Mouse (Mus musculus) heart, postnatal 0 days (tissue): ENCODE results near the gene Cdc14a. TPM values are rescaled to one million over a fixed set of nuclear protein-coding genes. Genes with fewer than 3 reads are reported as not detected.
A peak's percentile ranks its signal among the peaks of the same experiment; 100 is the strongest.

Source experiments
- ATAC-seq: fragments of 200-750 bp; cut with Nextera tagmentation; 2 replicates; pipeline ENCODE4 v1.8.0; 2017; ENCODE audit warnings: low read depth, moderate number of reproducible peaks, moderate library complexity; ENCODE audit not compliant: insufficient read depth
- DNase-seq: peaks from one replicate; pipeline ENCODE4 v3.0.0-alpha.2; 2016; ENCODE audit warnings: low spot score
- H3K27ac ChIP-seq: fragments of 300-500 bp; sonication (generic); 2 replicates; pipeline ENCODE4 v1.5.1; 2014; ENCODE audit warnings: low read depth, mild to moderate bottlenecking
- H3K27me3 ChIP-seq: fragments of 300-500 bp; sonication (generic); 2 replicates; pipeline ENCODE4 v1.6.1; 2014; ENCODE audit warnings: low read length, mixed read lengths; ENCODE audit not compliant: control insufficient read depth, insufficient read depth
- H3K36me3 ChIP-seq: fragments of 300-500 bp; sonication (generic); replicated peaks from 2 replicates; pipeline ENCODE4 v1.6.1; 2014; ENCODE audit warnings: low read length, mixed read lengths; ENCODE audit not compliant: control insufficient read depth, insufficient read depth
- H3K4me1 ChIP-seq: fragments of 300-500 bp; sonication (generic); 2 replicates; pipeline ENCODE4 v1.6.1; 2014; ENCODE audit warnings: antibody characterized with exemption; ENCODE audit not compliant: control insufficient read depth, insufficient read depth
- H3K4me2 ChIP-seq: fragments of 300-500 bp; sonication (generic); 2 replicates; pipeline ENCODE4 v1.6.1; 2014; ENCODE audit warnings: low read depth, mild to moderate bottlenecking, low read length, moderate library complexity
- H3K4me3 ChIP-seq: fragments of 300-500 bp; sonication (generic); 2 replicates; pipeline ENCODE4 v1.5.1; 2014; ENCODE audit warnings: low read depth, low read length
- H3K9ac ChIP-seq: fragments of 300-500 bp; sonication (generic); replicated peaks from 2 replicates; pipeline ENCODE4 v1.6.1; 2014; ENCODE audit warnings: low read depth, low read length, mixed read lengths
- H3K9me3 ChIP-seq: fragments of 300-500 bp; sonication (generic); replicated peaks from 2 replicates; pipeline ENCODE4 v1.6.1; 2016; ENCODE audit warnings: low read length; ENCODE audit not compliant: control insufficient read depth
- CTCF ChIP-seq: IDR thresholded peaks from 2 replicates; pipeline ENCODE4 v1.5.1; 2016; ENCODE audit warnings: antibody characterized with exemption, control low read depth, low read depth
- EP300 ChIP-seq: IDR thresholded peaks from 2 replicates; pipeline ENCODE4 v1.6.1; 2016; ENCODE audit warnings: antibody characterized with exemption, low read depth
- WGBS: fragments of 180-500 bp; shearing (Covaris S2); extraction: QIAGEN DNeasy Blood & Tissue Kit; methylation state at CpG from one replicate; pipeline ENCODE4 v1.1.7; 2014; 5-methylcytosine and 5-hydroxymethylcytosine counted together
- polyA plus RNA-seq: library from polyadenylated mRNA; unstranded; fragments of >200 nt; fragmentation: Nextera tagmentation; extraction: Ambion mirVana; gene quantifications from 2 replicates; pipeline ENCODE4 v1.2.1, GENCODE M21; 2015
- total RNA-seq: library from RNA; depleted of rRNA; stranded (reverse); fragments of >200 nt; gene quantifications from 2 replicates; pipeline ENCODE4 v1.2.3, GENCODE M21; 2014; ENCODE audit warnings: low replicate concordance

The Cdc14a gene
- total and polyA plus RNA-seq, 2 experiments from 2014 or later: 2.5 to 6.1 TPM

DNA sequence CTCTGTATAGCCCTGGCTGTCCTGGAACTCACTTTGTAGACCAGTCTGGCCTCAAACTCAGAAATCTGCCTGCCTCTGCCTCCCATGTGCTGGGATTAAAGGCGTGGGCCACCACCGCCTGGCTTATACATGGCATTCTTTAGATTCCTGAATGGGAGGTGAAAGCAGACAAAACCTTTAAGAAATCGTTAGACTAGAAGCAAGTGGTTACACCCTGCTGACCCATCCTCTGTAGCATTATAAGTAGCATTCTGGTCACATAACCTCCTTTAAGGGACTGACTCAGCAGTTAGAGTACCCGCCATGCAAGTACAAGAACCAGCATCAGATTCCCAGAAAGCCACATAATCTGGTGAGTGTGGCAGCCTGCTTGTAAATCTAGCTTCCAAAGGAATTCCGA, 81.6 kb downstream of the Cdc14a start:
- no peak for DNase-seq
- no peak overlapping the region for H3K9ac ChIP-seq
- no peaks in the 10 kb centered on the region for H3K9me3 ChIP-seq
- ATAC-seq: no peak
- TF ChIP-seq EP300 (no peak), CTCF (no peak)
- H3K4me2 ChIP-seq: no peak overlapping the region
- no peak overlapping the region for H3K27ac ChIP-seq
- no peaks in the 10 kb centered on the region for H3K36me3 ChIP-seq
- no peaks in the 10 kb centered on the region for H3K27me3 ChIP-seq
- WGBS: 83% methylated on average over 5 of the region's 5 CpGs
- no peak overlapping the region for H3K4me3 ChIP-seq
- no peaks in the 10 kb centered on the region for H3K4me1 ChIP-seq

DNA sequence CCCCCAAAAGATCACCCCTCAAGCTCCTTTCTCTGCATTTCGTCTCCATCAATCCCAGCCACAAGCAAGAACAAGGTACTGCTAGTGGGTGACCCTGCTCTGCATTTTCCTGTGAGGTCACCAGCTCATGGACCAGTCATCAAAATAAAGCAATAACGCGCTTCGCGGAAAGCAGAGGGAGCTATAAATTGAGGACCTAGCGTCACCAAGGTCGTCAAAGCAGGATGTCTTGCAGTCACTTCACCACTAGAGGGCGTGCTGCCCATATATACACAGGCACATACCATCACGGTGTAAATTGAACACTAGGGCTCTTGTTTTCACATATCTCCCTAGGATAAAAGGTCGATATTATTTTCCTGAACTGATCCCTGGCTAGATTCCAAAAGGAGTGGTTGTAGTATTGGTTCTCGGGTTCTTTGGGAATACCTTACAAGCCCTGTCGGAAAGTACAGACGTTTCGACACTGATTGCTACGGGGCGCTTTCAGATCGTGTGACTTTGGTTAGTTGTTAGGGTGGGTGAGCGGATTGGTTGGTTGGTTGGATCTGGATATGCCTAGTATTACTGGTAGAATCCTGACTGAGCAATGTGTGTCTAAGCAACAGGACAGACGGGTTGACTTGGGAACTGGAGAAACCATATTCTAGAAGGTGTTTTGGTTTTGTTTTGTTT, 82.7 kb downstream of the Cdc14a start:
- H3K9ac ChIP-seq: no peak overlapping the region
- H3K4me2 ChIP-seq: peak overlapping the region; percentile 28; the same call in 1 of the 2 replicates
- H3K4me3 ChIP-seq: peak overlapping the region; percentile 21; the same call in 1 of the 2 replicates
- no peaks in the 10 kb centered on the region for H3K4me1 ChIP-seq
- H3K27ac ChIP-seq: no peak overlapping the region
- no peaks in the 10 kb centered on the region for H3K9me3 ChIP-seq
- TF ChIP-seq EP300 (no peak), CTCF (peak; percentile 98)
- no peaks in the 10 kb centered on the region for H3K27me3 ChIP-seq
- DNase-seq (peak; percentile 76), ATAC-seq (peak; percentile 81)
- no peaks in the 10 kb centered on the region for H3K36me3 ChIP-seq
- WGBS: 42% methylated on average over 19 of the region's 19 CpGs

DNA sequence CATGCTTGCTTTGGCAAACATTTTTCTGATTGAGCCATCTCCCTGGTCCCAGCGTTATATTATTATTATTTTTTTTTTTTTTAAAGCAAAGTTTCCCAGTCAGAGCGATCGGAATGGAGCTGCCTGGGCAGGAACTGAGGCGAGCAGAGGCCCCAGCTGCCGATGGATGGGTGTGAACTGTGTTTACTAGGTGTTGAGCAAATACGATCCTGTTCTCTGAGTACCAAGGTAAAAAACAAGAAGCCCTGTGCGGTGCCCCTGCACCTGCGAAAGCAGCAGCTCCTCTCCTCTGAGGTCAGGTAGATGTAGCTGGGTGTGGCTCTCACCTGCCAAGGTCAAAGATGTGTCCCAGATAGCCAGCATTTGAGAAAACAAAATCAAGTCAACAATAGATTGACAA, 83.6 kb downstream of the Cdc14a start:
- 91% methylated on average over 8 of the region's 8 CpGs for WGBS
- no peak for ATAC-seq
- no peak overlapping the region for H3K4me3 ChIP-seq
- TF ChIP-seq CTCF: no peak
- no peak for TF ChIP-seq EP300
- H3K9ac ChIP-seq: no peak overlapping the region
- H3K4me1 ChIP-seq: no peaks in the 10 kb centered on the region
- no peaks in the 10 kb centered on the region for H3K9me3 ChIP-seq
- no peak overlapping the region for H3K4me2 ChIP-seq
- no peak for DNase-seq
- H3K27ac ChIP-seq: no peak overlapping the region
- no peaks in the 10 kb centered on the region for H3K36me3 ChIP-seq
- H3K27me3 ChIP-seq: no peaks in the 10 kb centered on the region

DNA sequence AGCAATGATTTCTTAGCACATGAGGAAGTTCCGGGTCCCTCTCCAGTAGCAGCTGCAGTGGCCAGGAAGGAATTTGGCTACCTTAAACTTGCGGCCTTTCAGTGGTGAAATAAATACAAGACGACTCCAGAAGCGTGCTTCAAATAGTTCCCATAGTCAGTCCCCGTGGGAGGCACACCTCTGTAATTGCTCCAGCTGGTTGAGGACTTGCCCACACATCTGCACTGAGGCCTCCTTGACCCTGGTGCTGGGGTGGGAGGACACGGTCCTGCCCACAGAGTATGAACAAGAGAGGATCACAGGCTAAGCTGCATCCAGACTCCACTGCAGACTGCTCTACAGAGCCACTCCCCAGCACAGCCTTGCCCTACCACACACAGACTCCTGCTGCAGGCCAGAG, 85.2 kb downstream of the Cdc14a start:
- Histone ChIP-seq H3K27ac (no peak overlapping the region), H3K27me3 (no peaks in the 10 kb centered on the region), H3K36me3 (no peaks in the 10 kb centered on the region), H3K9me3 (no peaks in the 10 kb centered on the region), H3K4me3 (no peak overlapping the region), H3K4me1 (no peaks in the 10 kb centered on the region), H3K9ac (no peak overlapping the region), H3K4me2 (no peak overlapping the region)
- WGBS: 76% methylated on average over 6 of the region's 6 CpGs
- no peak for ATAC-seq
- no peak for TF ChIP-seq EP300
- TF ChIP-seq CTCF: no peak
- no peak for DNase-seq

DNA sequence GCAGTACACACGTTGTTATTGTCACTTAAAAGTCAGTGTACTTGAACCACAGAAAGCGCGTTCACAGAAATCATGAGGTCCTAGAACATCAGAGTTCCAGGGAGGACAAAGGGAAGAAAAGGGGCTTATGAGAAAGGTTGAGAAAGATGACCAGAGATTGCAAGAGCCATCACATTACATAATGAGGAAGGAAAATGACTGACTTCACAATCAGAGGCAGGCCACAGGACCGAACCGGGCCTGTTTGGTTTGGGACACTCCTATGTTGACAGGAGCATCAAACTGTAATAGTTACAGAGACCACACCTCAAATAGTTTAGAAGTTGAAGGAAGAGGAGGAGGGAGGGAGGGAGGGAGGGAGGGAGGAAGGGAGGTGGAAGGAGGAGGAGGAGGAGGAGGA, 86.0 kb downstream of the Cdc14a start:
- 85% methylated on average over 5 of the region's 5 CpGs for WGBS
- Histone ChIP-seq H3K27me3 (no peaks in the 10 kb centered on the region), H3K27ac (no peak overlapping the region), H3K36me3 (no peaks in the 10 kb centered on the region), H3K4me2 (no peak overlapping the region), H3K4me1 (no peaks in the 10 kb centered on the region), H3K9ac (no peak overlapping the region), H3K9me3 (no peaks in the 10 kb centered on the region), H3K4me3 (no peak overlapping the region)
- ATAC-seq (no peak), DNase-seq (no peak)
- TF ChIP-seq EP300: no peak
- TF ChIP-seq CTCF: no peak

DNA sequence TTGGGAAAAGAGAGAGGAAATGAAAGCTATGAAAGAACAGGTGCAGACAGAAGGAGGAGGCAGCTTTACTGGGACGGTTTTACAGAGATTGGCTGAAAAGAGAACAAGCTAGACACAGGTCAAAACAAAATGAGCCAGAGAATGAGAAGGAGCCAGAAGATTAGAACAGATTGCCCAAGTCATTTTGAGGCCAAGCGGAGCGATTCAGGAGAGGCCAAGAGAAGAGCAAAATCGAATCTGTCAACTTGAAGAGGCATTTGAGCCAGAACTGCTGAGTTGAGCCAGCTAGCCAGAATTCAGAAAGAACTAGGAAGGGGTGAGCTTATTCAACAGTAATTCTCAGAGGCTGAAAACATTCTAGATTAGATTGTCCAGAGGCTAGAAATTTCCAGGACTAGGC, 88.8 kb downstream of the Cdc14a start:
- TF ChIP-seq CTCF (no peak), EP300 (no peak)
- Histone ChIP-seq H3K9ac (no peak overlapping the region), H3K36me3 (no peaks in the 10 kb centered on the region), H3K4me1 (no peaks in the 10 kb centered on the region), H3K4me3 (no peak overlapping the region), H3K27ac (no peak overlapping the region), H3K9me3 (no peaks in the 10 kb centered on the region), H3K27me3 (no peaks in the 10 kb centered on the region), H3K4me2 (no peak overlapping the region)
- DNase-seq (no peak), ATAC-seq (no peak)
- WGBS: 79% methylated on average over 4 of the region's 4 CpGs
